In genomic region chr11:98456545-98456944, GRCm38 (mm10) we compare ENCODE assay signal across 15 mouse cellular contexts. TPM values are rescaled to one million over a fixed set of nuclear protein-coding genes. Genes with fewer than 3 reads are reported as not detected.
DNase-seq lines count a peak whose midpoint lies in the region; ATAC-seq and TF ChIP-seq lines count a peak whose summit lies in the region.
"Had no signal": no experiment of that assay in that cellular context is flagged by ENCODE, and none has a peak within 500 bp of the region (broad histone marks: within the 10 kb centered on the region; RNA-seq: fewer than 3 reads in every experiment).

No protein-coding gene starts in this region.

- TF ChIP-seq CTCF in CH12.LX (conservative IDR thresholded peaks at IDR 0.05 in 1 of 2, IDR thresholded peaks at IDR 0.05 in 1 of 2; ENCODE audit: low read depth in 2 of 2, low read length in 2 of 2), result no peak
- TF ChIP-seq CTCF in layer of hippocampus, adult 2 months (conservative IDR thresholded peaks at IDR 0.05), result no peak

- TF ChIP-seq RAD21 in CH12.LX (IDR thresholded peaks at IDR 0.05; ENCODE audit: low read depth, low read length), result no peak

- TF ChIP-seq POLR2A in CH12.LX (IDR thresholded peaks at IDR 0.05; ENCODE audit: low read depth, low read length), result no peak

- peaks cover 7% of the 10 kb centered on the region for H3K4me1 ChIP-seq in hindbrain, embryonic 14.5 days (replicated peaks; ENCODE audit: control insufficient read depth, insufficient read depth, low read length)
- peaks cover 22% of the 10 kb centered on the region for H3K4me1 ChIP-seq in hindbrain, embryonic 10.5 days (replicated peaks)
- H3K4me1 ChIP-seq in liver, embryonic 13.5 days (replicated peaks), result peaks cover 11% of the 10 kb centered on the region
- H3K4me1 ChIP-seq in liver, embryonic 12.5 days, result peaks cover 16% of the 10 kb centered on the region
- H3K4me1 ChIP-seq in CH12.LX (ENCODE audit: control insufficient read depth in 1 of 2, insufficient read depth in 2 of 2), result peaks cover 24 to 50% of the 10 kb centered on the region in 2 experiments

- H3K27ac ChIP-seq in hindbrain, embryonic 14.5 days, result no peak overlapping the region
- no peak overlapping the region for H3K27ac ChIP-seq in hindbrain, embryonic 10.5 days
- no peak overlapping the region for H3K27ac ChIP-seq in liver, embryonic 13.5 days
- no peak overlapping the region for H3K27ac ChIP-seq in liver, embryonic 12.5 days
- no peak overlapping the region for H3K27ac ChIP-seq in CH12.LX (ENCODE audit: insufficient read depth, low read depth)
- no peak overlapping the region for H3K27ac ChIP-seq in layer of hippocampus, adult 2 months
- H3K27ac ChIP-seq: neural tube, embryonic 12.5 days had no signal

- ATAC-seq in hindbrain, embryonic 14.5 days (ENCODE audit: low FRiP score), result 0 out of 2 replicates have a peak, but pooled peaks have one; percentile 5
- ATAC-seq in liver, embryonic 13.5 days (ENCODE audit: low read depth), result no peak
- no peak for ATAC-seq in liver, embryonic 12.5 days

- dilution Hi-C loops in CH12.LX (cut with MboI; ENCODE audit: extremely low pct_ligation_motif_present, extremely low pct_unique_long_range_greater_than_20kb, low sequenced_read_pairs), result no loop called here

- H3K79me2 ChIP-seq in CH12.LX (replicated peaks; ENCODE audit: control insufficient read depth, extremely low read depth, insufficient read depth, poor library complexity, severe bottlenecking), result no peaks in the 10 kb centered on the region

- no peaks in the 10 kb centered on the region for H3K9me3 ChIP-seq in hindbrain, embryonic 14.5 days (ENCODE audit: control insufficient read depth, low read length)
- no peaks in the 10 kb centered on the region for H3K9me3 ChIP-seq in hindbrain, embryonic 10.5 days
- H3K9me3 ChIP-seq in liver, embryonic 13.5 days (replicated peaks), result no peaks in the 10 kb centered on the region
- H3K9me3 ChIP-seq in liver, embryonic 12.5 days (replicated peaks), result no peaks in the 10 kb centered on the region
- H3K9me3 ChIP-seq in CH12.LX (replicated peaks; ENCODE audit: low read length), result peaks cover 5% of the 10 kb centered on the region
- H3K9me3 ChIP-seq: neural tube, embryonic 12.5 days had no signal

- no peak for DNase-seq in hindbrain, embryonic 14.5 days (ENCODE audit: low spot score)
- no peak for DNase-seq in hindbrain, embryonic 10.5 days (ENCODE audit: low spot score)
- DNase-seq in liver, embryonic 13.5 days, result no peak
- DNase-seq in CH12.LX (ENCODE audit: extremely low read depth), result no peak
- peak; percentile 53 for DNase-seq in induced T-regulatory cell, adult 2 months (ENCODE audit: low read depth)
- no peak for DNase-seq in layer of hippocampus, adult 2 months (ENCODE audit: low spot score in 2 of 2)
- DNase-seq: gastrocnemius, postnatal 36 days; kidney, adult 18-20 months; lung, postnatal 10 days had no signal

- peaks cover 28% of the 10 kb centered on the region for H3K27me3 ChIP-seq in hindbrain, embryonic 14.5 days (ENCODE audit: control insufficient read depth, insufficient read depth, low read length)
- H3K27me3 ChIP-seq in hindbrain, embryonic 10.5 days (ENCODE audit: insufficient read depth, poor library complexity, severe bottlenecking), result peaks cover 49% of the 10 kb centered on the region
- H3K27me3 ChIP-seq in liver, embryonic 13.5 days, result peaks cover 69% of the 10 kb centered on the region
- peaks cover 76% of the 10 kb centered on the region for H3K27me3 ChIP-seq in liver, embryonic 12.5 days (replicated peaks)
- H3K27me3 ChIP-seq in CH12.LX (replicated peaks), result no peaks in the 10 kb centered on the region

- 79% methylated on average over 5 of the region's 5 CpGs for WGBS in hindbrain, embryonic 14.5 days
- WGBS in hindbrain, embryonic 10.5 days, result 77% methylated on average over 5 of the region's 5 CpGs
- 58% methylated on average over 5 of the region's 5 CpGs for WGBS in liver, embryonic 13.5 days (ENCODE audit: insufficient replicate concordance)
- 50% methylated on average over 5 of the region's 5 CpGs for WGBS in liver, embryonic 12.5 days (ENCODE audit: insufficient replicate concordance)

- H3K4me3 ChIP-seq in hindbrain, embryonic 14.5 days (replicated peaks; ENCODE audit: low read length), result no peak overlapping the region
- H3K4me3 ChIP-seq in hindbrain, embryonic 10.5 days, result no peak overlapping the region
- H3K4me3 ChIP-seq in liver, embryonic 13.5 days (replicated peaks), result no peak overlapping the region
- no peak overlapping the region for H3K4me3 ChIP-seq in liver, embryonic 12.5 days
- peak overlapping the region in 1 of 3 experiments; percentile 2 for H3K4me3 ChIP-seq in CH12.LX (replicated peaks in 1 of 3; ENCODE audit: low read depth in 2 of 3, low read length in 2 of 3, poor library complexity in 1 of 3)
- no peak overlapping the region for H3K4me3 ChIP-seq in layer of hippocampus, adult 2 months

- no peak overlapping the region for H3K9ac ChIP-seq in hindbrain, embryonic 14.5 days
- H3K9ac ChIP-seq in liver, embryonic 13.5 days, result no peak overlapping the region
- no peak overlapping the region for H3K9ac ChIP-seq in liver, embryonic 12.5 days
- H3K9ac ChIP-seq in CH12.LX (ENCODE audit: insufficient read depth, low read depth), result peak overlapping the region; percentile 51; the same call in 1 of the 2 replicates

- peak overlapping the region; percentile 70; the same call in 1 of the 2 replicates for H3K4me2 ChIP-seq in hindbrain, embryonic 14.5 days (replicated peaks)
- H3K4me2 ChIP-seq in liver, embryonic 13.5 days, result peak overlapping the region; percentile 83; the same call in 1 of the 2 replicates
- no peak overlapping the region for H3K4me2 ChIP-seq in liver, embryonic 12.5 days
- peak overlapping the region; percentile 73; the same call in 1 of the 2 replicates for H3K4me2 ChIP-seq in CH12.LX (ENCODE audit: insufficient read depth, low read depth, poor library complexity, severe bottlenecking)

- H3K36me3 ChIP-seq in hindbrain, embryonic 14.5 days (replicated peaks; ENCODE audit: control insufficient read depth, insufficient read depth), result no peaks in the 10 kb centered on the region
- H3K36me3 ChIP-seq in hindbrain, embryonic 10.5 days, result 0 out of 2 replicates have a peak, but pooled peaks cover 8% of the 10 kb centered on the region
- H3K36me3 ChIP-seq in liver, embryonic 13.5 days, result peaks cover 34% of the 10 kb centered on the region
- peaks cover 35% of the 10 kb centered on the region for H3K36me3 ChIP-seq in liver, embryonic 12.5 days
- H3K36me3 ChIP-seq in CH12.LX (replicated peaks in 1 of 2; ENCODE audit: control insufficient read depth in 1 of 2, insufficient read depth in 1 of 2, low read length in 1 of 2), result peaks cover 19 to 44% of the 10 kb centered on the region in 2 experiments
- H3K36me3 ChIP-seq: neural tube, embryonic 12.5 days had no signal

- no peak for TF ChIP-seq EP300 in CH12.LX (IDR thresholded peaks at IDR 0.05; ENCODE audit: low read length)

- in situ Hi-C loops in CH12.LX (cut with MboI; ENCODE audit: low pct_ligation_motif_present, low pct_unique_long_range_greater_than_20kb, low sequenced_read_pairs), result no loop called here

TF ChIP-seq in CH12.LX, 34 proteins besides CTCF, POLR2A, EP300 and RAD21 (continues in another document):
- TF ChIP-seq IRF4 (IDR thresholded peaks at IDR 0.05; ENCODE audit: low read depth, low read length) (no peak), POLR2AphosphoS2 (IDR thresholded peaks at IDR 0.05; ENCODE audit: low read depth, low read length) (0 out of 2 replicates have a peak, but pooled peaks have one; percentile 56), MXI1 (IDR thresholded peaks at IDR 0.05; ENCODE audit: low read depth, low read length) (0 out of 2 replicates have a peak, but pooled peaks have one; percentile 15)

RNA-seq across cellular contexts. Expression of gene Grb7, which starts 10.4 kb away (rescaled TPM):
- 1.1 and 1.3 TPM in 2 replicates for polyA plus RNA-seq in hindbrain, embryonic 14.5 days (2014; fragmentation: Nextera tagmentation; extraction: Ambion mirVana)
- 3.6 and 8.6 TPM in 2 replicates for polyA plus RNA-seq in hindbrain, embryonic 10.5 days (2016; fragmentation: Nextera tagmentation; extraction: Ambion mirVana)
- 17.4 and 20.5 TPM in 2 replicates for polyA plus RNA-seq in liver, embryonic 13.5 days (2015; fragmentation: Nextera tagmentation; extraction: Ambion mirVana)
- 20.1 and 22.0 TPM in 2 replicates for polyA plus RNA-seq in liver, embryonic 12.5 days (2016; fragmentation: Nextera tagmentation; extraction: Ambion mirVana)
- total RNA-seq in CH12.LX (2012; rRNA removed), result 8.0 and 13.3 TPM in 2 replicates
- 3.0 and 4.5 TPM in 2 replicates for total RNA-seq in CH12.LX (2014; rRNA removed)
- polyA plus RNA-seq in CH12.LX (2012; ENCODE audit: insufficient read length, low read depth), result 9.9 and 11.5 TPM in 2 replicates
- total RNA-seq in layer of hippocampus, adult 2 months (2021), result 1 to 10 TPM; 1.5 to 1.6 TPM
- total RNA-seq: adrenal gland, postnatal 25 days; common myeloid progenitor, adult 5-6 weeks; gastrocnemius, postnatal 36 days; heart, postnatal 10 days; megakaryocyte progenitor cell, adult 5-6 weeks had no signal

RNA-seq across cellular contexts. Expression of gene Mien1, which starts 17.8 kb away (rescaled TPM):
- 242 and 256 TPM in 2 replicates for polyA plus RNA-seq in hindbrain, embryonic 14.5 days (2014; fragmentation: Nextera tagmentation; extraction: Ambion mirVana)
- 120 and 161 TPM in 2 replicates for polyA plus RNA-seq in hindbrain, embryonic 10.5 days (2016; fragmentation: Nextera tagmentation; extraction: Ambion mirVana)
- 66.8 and 72.0 TPM in 2 replicates for polyA plus RNA-seq in liver, embryonic 13.5 days (2015; fragmentation: Nextera tagmentation; extraction: Ambion mirVana)
- polyA plus RNA-seq in liver, embryonic 12.5 days (2016; fragmentation: Nextera tagmentation; extraction: Ambion mirVana), result 64.8 and 67.4 TPM in 2 replicates
- total RNA-seq in CH12.LX (2012; rRNA removed), result 129 and 136 TPM in 2 replicates
- total RNA-seq in CH12.LX (2014; rRNA removed), result 80.3 and 84.7 TPM in 2 replicates
- polyA plus RNA-seq in CH12.LX (2012; ENCODE audit: insufficient read length, low read depth), result 94.6 and 109 TPM in 2 replicates
- total RNA-seq in layer of hippocampus, adult 2 months (2021), result 10 to 100 TPM; 84.3 to 89.3 TPM

RNA-seq across cellular contexts. Expression of gene Erbb2, which starts 44.3 kb away (rescaled TPM):
- 8.9 and 10.2 TPM in 2 replicates for polyA plus RNA-seq in hindbrain, embryonic 14.5 days (2014; fragmentation: Nextera tagmentation; extraction: Ambion mirVana)
- polyA plus RNA-seq in hindbrain, embryonic 10.5 days (2016; fragmentation: Nextera tagmentation; extraction: Ambion mirVana), result 23.3 TPM in 2 replicates
- polyA plus RNA-seq in liver, embryonic 13.5 days (2015; fragmentation: Nextera tagmentation; extraction: Ambion mirVana), result 2.2 and 2.6 TPM in 2 replicates
- polyA plus RNA-seq in liver, embryonic 12.5 days (2016; fragmentation: Nextera tagmentation; extraction: Ambion mirVana), result 5.5 and 5.6 TPM in 2 replicates
- total RNA-seq in CH12.LX (2012; rRNA removed) (0.08 and 0.17 TPM in 2 replicates), CH12.LX (2014; rRNA removed) (not detected in 2 replicates)
- polyA plus RNA-seq in CH12.LX (2012; ENCODE audit: insufficient read length, low read depth), result 0.06 TPM in 1 of 2 replicates, not detected in the other
- total RNA-seq in layer of hippocampus, adult 2 months (2021), result 1 to 10 TPM; 1.9 to 2.8 TPM
- total RNA-seq: common myeloid progenitor, adult 5-6 weeks; megakaryocyte progenitor cell, adult 5-6 weeks had no signal

RNA-seq across cellular contexts. Expression of gene Pgap3, which starts 56.3 kb away (rescaled TPM):
- polyA plus RNA-seq in hindbrain, embryonic 14.5 days (2014; fragmentation: Nextera tagmentation; extraction: Ambion mirVana), result 6.4 and 6.9 TPM in 2 replicates
- polyA plus RNA-seq in hindbrain, embryonic 10.5 days (2016; fragmentation: Nextera tagmentation; extraction: Ambion mirVana), result 9.3 and 9.8 TPM in 2 replicates
- 3.1 and 3.8 TPM in 2 replicates for polyA plus RNA-seq in liver, embryonic 13.5 days (2015; fragmentation: Nextera tagmentation; extraction: Ambion mirVana)
- polyA plus RNA-seq in liver, embryonic 12.5 days (2016; fragmentation: Nextera tagmentation; extraction: Ambion mirVana), result 3.5 and 3.8 TPM in 2 replicates
- total RNA-seq in CH12.LX (2012; rRNA removed) (6.9 and 7.1 TPM in 2 replicates), CH12.LX (2014; rRNA removed) (2.4 and 3.3 TPM in 2 replicates)
- 6.5 and 7.1 TPM in 2 replicates for polyA plus RNA-seq in CH12.LX (2012; ENCODE audit: insufficient read length, low read depth)
- total RNA-seq in layer of hippocampus, adult 2 months (2021), result 10 to 100 TPM in 1 of 2 experiments, 1 to 10 TPM in 1; 9.1 to 10.3 TPM
